ENCODE assay signal across 31 mouse cellular contexts in genomic region chr3:123638965-123639364, GRCm38 (mm10). TPM values are rescaled to one million over a fixed set of nuclear protein-coding genes. Genes with fewer than 3 reads are reported as not detected.
"Had no signal": no experiment of that assay in that cellular context is flagged by ENCODE, and none has a peak within 500 bp of the region (broad histone marks: within the 10 kb centered on the region; RNA-seq: fewer than 3 reads in every experiment).

No protein-coding gene starts in this region.

- H3K27me3 ChIP-seq: embryonic facial prominence, embryonic 12.5 days; embryonic facial prominence, embryonic 13.5 days; embryonic facial prominence, embryonic 15.5 days; forebrain, embryonic 12.5 days; forebrain, embryonic 13.5 days had no signal

- H3K36me3 ChIP-seq: embryonic facial prominence, embryonic 10.5 days; embryonic facial prominence, embryonic 12.5 days; embryonic facial prominence, embryonic 13.5 days; embryonic facial prominence, embryonic 15.5 days; forebrain, embryonic 10.5 days; forebrain, embryonic 12.5 days; heart, embryonic 10.5 days had no signal

- H3K27ac ChIP-seq: embryonic facial prominence, embryonic 10.5 days; embryonic facial prominence, embryonic 12.5 days; embryonic facial prominence, embryonic 13.5 days; embryonic facial prominence, embryonic 15.5 days; forebrain, embryonic 10.5 days; forebrain, embryonic 12.5 days; forebrain, embryonic 13.5 days; gastrocnemius, adult 2 months; heart, adult 2 months; heart, embryonic 10.5 days had no signal

- H3K4me2 ChIP-seq: embryonic facial prominence, embryonic 12.5 days; embryonic facial prominence, embryonic 13.5 days; embryonic facial prominence, embryonic 15.5 days; forebrain, embryonic 12.5 days; forebrain, embryonic 13.5 days had no signal

- H3K9ac ChIP-seq: embryonic facial prominence, embryonic 12.5 days; embryonic facial prominence, embryonic 13.5 days; embryonic facial prominence, embryonic 15.5 days; forebrain, embryonic 12.5 days; forebrain, embryonic 13.5 days had no signal

- ATAC-seq: forebrain, embryonic 13.5 days; forebrain, embryonic 14.5 days; forebrain, embryonic 16.5 days had no signal

- H3K4me1 ChIP-seq: embryonic facial prominence, embryonic 10.5 days; embryonic facial prominence, embryonic 12.5 days; embryonic facial prominence, embryonic 13.5 days; embryonic facial prominence, embryonic 15.5 days; forebrain, embryonic 10.5 days; forebrain, embryonic 12.5 days; forebrain, embryonic 13.5 days; heart, embryonic 10.5 days had no signal

- DNase-seq: cerebellum, adult 2 months; cerebellum, adult 8-10 months; cerebellum, adult 9-10 months; cerebellum, adult 9-11 months; cerebellum, postnatal 10 days; cerebellum, postnatal 14 days; cerebellum, postnatal 25 days; cerebellum, postnatal 36 days; embryo, embryonic 11 days; gastrocnemius, adult 2 months; gastrocnemius, postnatal 10 days; gastrocnemius, postnatal 14 days; gastrocnemius, postnatal 25 days; gastrocnemius, postnatal 36 days; heart, adult 11 months; heart, adult 18-20 months; heart, adult 2 months had no signal

- H3K9me3 ChIP-seq: embryonic facial prominence, embryonic 10.5 days; embryonic facial prominence, embryonic 12.5 days; embryonic facial prominence, embryonic 13.5 days; embryonic facial prominence, embryonic 15.5 days; forebrain, embryonic 10.5 days; forebrain, embryonic 12.5 days; forebrain, embryonic 13.5 days; heart, embryonic 10.5 days had no signal

- H3K4me3 ChIP-seq: embryonic facial prominence, embryonic 10.5 days; embryonic facial prominence, embryonic 12.5 days; embryonic facial prominence, embryonic 13.5 days; embryonic facial prominence, embryonic 15.5 days; erythroblast, embryonic 14.5 days; forebrain, embryonic 10.5 days; forebrain, embryonic 12.5 days; forebrain, embryonic 13.5 days; gastrocnemius, adult 2 months; heart, adult 2 months; heart, embryonic 10.5 days had no signal

RNA-seq across cellular contexts. Expression of gene Ndst3, which starts 51.7 kb away (rescaled TPM):
- total RNA-seq: gastrocnemius, adult 18-20 months; gastrocnemius, adult 2 months; gastrocnemius, adult 8-10 months; gastrocnemius, postnatal 36 days; granulocyte monocyte progenitor cell, adult 5-6 weeks had no signal
- polyA plus RNA-seq: erythroblast, embryonic 14.5 days had no signal
